Mouse (Mus musculus): Measurements from ENCODE around the gene Hoxc4.

Gene Hoxc4

GRCm38 (mm10) chr15:103018636-103019035 lies at the start of gene Hoxc4:
Gene Hoxc4 (plus strand): TSS chr15:103018934.
- DNase-seq (ENCODE audit: extremely low read depth, low read depth, low spot score) = no peak

- no peak for DNase-seq (ENCODE audit: extremely low read depth, low read depth, low spot score)
Observed at GRCm38 (mm10) chr15:102969296-102969695, 49.4 kb upstream of the Hoxc4 start.

GRCm38 (mm10) chr15:102970740-102971139 lies 48.0 kb upstream of the Hoxc4 start:
- DNase-seq (ENCODE audit: extremely low read depth, low read depth, low spot score) = no peak

GRCm38 (mm10) chr15:102972254-102972653 lies 46.5 kb upstream of the Hoxc4 start:
- no peak for DNase-seq (ENCODE audit: extremely low read depth, low read depth, low spot score)

GRCm38 (mm10) chr15:102972753-102973152 lies 46.0 kb upstream of the Hoxc4 start:
- DNase-seq (ENCODE audit: extremely low read depth, low read depth, low spot score) = no peak

- DNase-seq (ENCODE audit: extremely low read depth, low read depth, low spot score) = no peak
Observed at GRCm38 (mm10) chr15:102975034-102975433, 43.7 kb upstream of the Hoxc4 start.

- no peak for DNase-seq (ENCODE audit: extremely low read depth, low read depth, low spot score)
Observed at GRCm38 (mm10) chr15:102975688-102976111, 43.0 kb upstream of the Hoxc4 start.

- DNase-seq (ENCODE audit: extremely low read depth, low read depth, low spot score) = no peak
Observed at GRCm38 (mm10) chr15:102976171-102976570, 42.6 kb upstream of the Hoxc4 start, which contains the start of gene Hoxc9. Gene Hoxc9 (plus strand): TSS chr15:102976439.

- DNase-seq (ENCODE audit: extremely low read depth, low read depth, low spot score) = no peak
Observed at GRCm38 (mm10) chr15:102976631-102977422, 41.9 kb upstream of the Hoxc4 start.

- DNase-seq (ENCODE audit: extremely low read depth, low read depth, low spot score) = no peak
Observed at GRCm38 (mm10) chr15:102977423-102977974, 41.2 kb upstream of the Hoxc4 start.

GRCm38 (mm10) chr15:102978615-102979515 lies 39.9 kb upstream of the Hoxc4 start:
- no peak for DNase-seq (ENCODE audit: extremely low read depth, low read depth, low spot score)

GRCm38 (mm10) chr15:102979936-102980335 lies 38.8 kb upstream of the Hoxc4 start:
- DNase-seq (ENCODE audit: extremely low read depth, low read depth, low spot score) = no peak

- DNase-seq (ENCODE audit: extremely low read depth, low read depth, low spot score) = no peak
Observed at GRCm38 (mm10) chr15:102980352-102980751, 38.4 kb upstream of the Hoxc4 start.

- no peak for DNase-seq (ENCODE audit: extremely low read depth, low read depth, low spot score)
Observed at GRCm38 (mm10) chr15:102980912-102981311, 37.8 kb upstream of the Hoxc4 start.

- no peak for DNase-seq (ENCODE audit: extremely low read depth, low read depth, low spot score)
Observed at GRCm38 (mm10) chr15:102981379-102982288, 37.1 kb upstream of the Hoxc4 start.

- no peak for DNase-seq (ENCODE audit: extremely low read depth, low read depth, low spot score)
Observed at GRCm38 (mm10) chr15:102983716-102984115, 35.0 kb upstream of the Hoxc4 start.

GRCm38 (mm10) chr15:102984521-102984920 lies 34.2 kb upstream of the Hoxc4 start:
- no peak for DNase-seq (ENCODE audit: extremely low read depth, low read depth, low spot score)

- DNase-seq (ENCODE audit: extremely low read depth, low read depth, low spot score) = no peak
Observed at GRCm38 (mm10) chr15:102984925-102985324, 33.8 kb upstream of the Hoxc4 start.

- DNase-seq (ENCODE audit: extremely low read depth, low read depth, low spot score) = peak; percentile 2
Observed at GRCm38 (mm10) chr15:102987124-102987833, 31.5 kb upstream of the Hoxc4 start.

GRCm38 (mm10) chr15:102988078-102988477 lies 30.7 kb upstream of the Hoxc4 start:
- no peak for DNase-seq (ENCODE audit: extremely low read depth, low read depth, low spot score)
